Mouse (Mus musculus): ENCODE results near the gene Rufy2. TPM values are rescaled to one million over a fixed set of nuclear protein-coding genes. Genes with fewer than 3 reads are reported as not detected.

Rufy2 gene
- total and polyA plus RNA-seq, 3 experiments, result 1.8 to 2.6 TPM; not detected in 1

DNA sequence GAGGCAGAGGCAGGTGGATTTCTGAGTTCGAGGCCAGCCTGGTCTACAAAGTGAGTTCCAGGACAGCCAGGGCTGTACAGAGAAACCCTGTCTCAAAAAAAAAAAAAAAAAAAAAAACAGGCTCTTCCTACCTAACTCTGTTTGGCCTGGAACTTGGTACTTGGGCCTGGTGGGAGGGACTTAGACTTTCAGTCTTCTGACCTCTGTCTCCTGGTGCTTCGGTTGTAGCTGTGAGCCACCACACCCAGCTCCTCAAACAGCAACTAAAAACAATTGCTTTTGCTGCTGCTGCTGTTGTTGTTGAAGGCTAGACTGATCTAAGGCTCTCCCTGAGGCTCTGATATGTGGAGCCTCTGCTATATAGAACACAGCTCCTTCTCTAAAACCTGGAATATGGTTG lies 69.1 kb downstream of the Rufy2 start (continued):
- TF ChIP-seq TBP (IDR thresholded peaks at IDR 0.05; ENCODE audit: low read depth, low read length), result no peak
- TF ChIP-seq NRF1 (IDR thresholded peaks at IDR 0.05; ENCODE audit: insufficient read depth, low read depth, low read length, poor library complexity, severe bottlenecking), result no peak
- TF ChIP-seq HCFC1 (IDR thresholded peaks at IDR 0.05; ENCODE audit: low read depth, low read length), result no peak
- no peak for TF ChIP-seq ETS1 (IDR thresholded peaks at IDR 0.05; ENCODE audit: low read depth, low read length)

DNA sequence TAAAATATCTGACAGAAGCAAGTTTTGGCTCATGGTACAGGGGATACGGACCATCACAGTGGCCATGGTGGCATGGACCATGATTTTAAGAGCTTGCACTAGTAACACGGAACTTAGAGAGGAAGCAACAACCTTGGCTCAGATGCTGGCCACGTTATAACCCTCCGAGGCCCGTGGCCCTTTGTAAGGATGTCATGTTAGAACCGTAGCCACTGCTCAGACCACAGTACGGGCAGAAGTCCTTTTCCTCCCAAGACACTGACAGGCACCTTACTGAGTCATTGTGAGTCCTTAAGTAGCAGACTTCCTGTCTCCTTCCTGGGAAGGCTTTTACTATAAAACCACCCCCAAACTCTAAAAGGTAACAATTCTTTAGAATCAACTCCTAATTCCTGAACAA lies 71.2 kb downstream of the Rufy2 start:
- Histone ChIP-seq H3K79me2 (ENCODE audit: control insufficient read depth, insufficient read depth, low read length, poor library complexity) (no peaks in the 10 kb centered on the region), H3K27me3 (ENCODE audit: control insufficient read depth in 1 of 2, insufficient read depth in 2 of 2, low read length in 2 of 2) (no peaks in the 10 kb centered on the region), H3K4me3 (ENCODE audit: control insufficient read depth in 1 of 2, insufficient read depth in 1 of 2, low read depth in 2 of 2, low read length in 2 of 2) (no peak overlapping the region), H3K36me3 (ENCODE audit: control insufficient read depth in 1 of 2, insufficient read depth in 2 of 2, low read length in 2 of 2) (no peaks in the 10 kb centered on the region), H3K9ac (ENCODE audit: control insufficient read depth, low read depth, low read length, poor library complexity, severe bottlenecking) (no peak overlapping the region), H3K27ac (ENCODE audit: control insufficient read depth, low read depth, low read length) (no peak overlapping the region), H3K9me3 (replicated peaks; ENCODE audit: insufficient read depth, low read length) (no peaks in the 10 kb centered on the region), H3K4me1 (ENCODE audit: control insufficient read depth in 1 of 2, insufficient read depth in 2 of 2, low read length in 2 of 2) (no peaks in the 10 kb centered on the region)
- DNase-seq (ENCODE audit: low read depth, low spot score), result no peak
- TF ChIP-seq E2F4 (IDR thresholded peaks at IDR 0.05; ENCODE audit: borderline replicate concordance, low read depth, low read length), result no peak
- no peak for TF ChIP-seq CHD2 (IDR thresholded peaks at IDR 0.05; ENCODE audit: low read length)
- TF ChIP-seq UBTF (IDR thresholded peaks at IDR 0.05; ENCODE audit: borderline replicate concordance, insufficient read depth, low read depth, low read length), result no peak
- no peak for TF ChIP-seq ZMIZ1 (IDR thresholded peaks at IDR 0.05; ENCODE audit: low read depth, low read length)
- TF ChIP-seq GATA1 (IDR thresholded peaks at IDR 0.05; ENCODE audit: low read depth, low read length), result no peak
- TF ChIP-seq KAT2A (conservative IDR thresholded peaks at IDR 0.05; ENCODE audit: low read depth, low read length), result no peak

DNA sequence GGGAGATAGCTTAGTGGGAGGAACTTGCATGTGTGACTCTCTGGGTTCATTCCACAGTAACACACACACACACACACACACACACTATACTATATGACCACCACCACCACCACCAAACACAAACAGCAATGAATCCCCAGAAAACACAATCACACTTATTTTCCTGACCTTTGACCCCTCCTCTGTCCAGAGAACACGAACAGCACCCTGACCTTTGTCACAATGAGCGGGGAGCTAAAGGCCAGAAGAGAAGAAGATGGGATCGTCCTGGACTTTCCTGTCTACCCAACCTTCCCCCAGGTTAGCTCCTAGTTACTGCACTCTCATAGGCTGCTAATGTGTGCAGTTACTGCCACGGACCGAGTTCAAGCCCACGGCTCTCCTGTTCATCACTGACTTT lies 72.0 kb downstream of the Rufy2 start:
- Histone ChIP-seq H3K4me3 (ENCODE audit: control insufficient read depth in 1 of 2, insufficient read depth in 1 of 2, low read depth in 2 of 2, low read length in 2 of 2) (no peak overlapping the region), H3K27ac (ENCODE audit: control insufficient read depth, low read depth, low read length) (no peak overlapping the region), H3K4me1 (ENCODE audit: control insufficient read depth in 1 of 2, insufficient read depth in 2 of 2, low read length in 2 of 2) (no peaks in the 10 kb centered on the region), H3K27me3 (ENCODE audit: control insufficient read depth in 1 of 2, insufficient read depth in 2 of 2, low read length in 2 of 2) (no peaks in the 10 kb centered on the region; a peak in 1 of 4 replicates), H3K9me3 (replicated peaks; ENCODE audit: insufficient read depth, low read length) (no peaks in the 10 kb centered on the region), H3K79me2 (ENCODE audit: control insufficient read depth, insufficient read depth, low read length, poor library complexity) (no peaks in the 10 kb centered on the region), H3K36me3 (ENCODE audit: control insufficient read depth in 1 of 2, insufficient read depth in 2 of 2, low read length in 2 of 2) (no peaks in the 10 kb centered on the region), H3K9ac (ENCODE audit: control insufficient read depth, low read depth, low read length, poor library complexity, severe bottlenecking) (no peak overlapping the region)
- DNase-seq (ENCODE audit: low read depth, low spot score), result no peak
- TF ChIP-seq MAX (IDR thresholded peaks at IDR 0.05; ENCODE audit: low read length), result no peak
- no peak for TF ChIP-seq JUND (IDR thresholded peaks at IDR 0.05; ENCODE audit: low read depth, low read length)
- no peak for TF ChIP-seq SMC3 (IDR thresholded peaks at IDR 0.05; ENCODE audit: low read depth, low read length)
- TF ChIP-seq RAD21 (IDR thresholded peaks at IDR 0.05; ENCODE audit: low read depth, low read length), result no peak
- TF ChIP-seq MYC (IDR thresholded peaks at IDR 0.05; ENCODE audit: low read depth, low read length), result no peak
- TF ChIP-seq MEF2A (IDR thresholded peaks at IDR 0.05; ENCODE audit: extremely low read depth, insufficient replicate concordance, low read depth, low read length, poor library complexity, severe bottlenecking), result no peak
- no peak for TF ChIP-seq ETS1 (IDR thresholded peaks at IDR 0.05; ENCODE audit: low read depth, low read length)
- no peak for TF ChIP-seq KAT2A (conservative IDR thresholded peaks at IDR 0.05; ENCODE audit: low read depth, low read length)
- TF ChIP-seq GATA1 (IDR thresholded peaks at IDR 0.05; ENCODE audit: low read depth, low read length), result no peak
- TF ChIP-seq CHD2 (IDR thresholded peaks at IDR 0.05; ENCODE audit: low read length), result no peak
- TF ChIP-seq POLR2AphosphoS5 (IDR thresholded peaks at IDR 0.05; ENCODE audit: borderline replicate concordance, low read depth, low read length), result no peak
- TF ChIP-seq ZC3H11A (IDR thresholded peaks at IDR 0.05; ENCODE audit: low read depth, low read length), result no peak
